Mouse (Mus musculus) liver, embryonic 14.5 days (tissue): Measurements from ENCODE around the gene Sema4d. TPM values are rescaled to one million over a fixed set of nuclear protein-coding genes. Genes with fewer than 3 reads are reported as not detected.
"Not testable (repeated sequence)": the region's sequence is repeated elsewhere in the genome, so short reads cannot be mapped to it uniquely, and the experiment has no call there.

Source experiments
- ATAC-seq: fragments of 200-750 bp; cut with Nextera tagmentation; 2 replicates; pipeline ENCODE4 v1.8.0; 2017; ENCODE audit warnings: moderate number of reproducible peaks, mild to moderate bottlenecking, moderate library complexity; ENCODE audit not compliant: insufficient read depth
- DNase-seq, 3 experiments: peaks; one replicate each; pipeline ENCODE4 v3.0.0-alpha.2; 2012 to 2013; ENCODE audit warnings: low read depth in 3 of 3, low spot score in 3 of 3
- H3K27ac ChIP-seq: fragments of 300-500 bp; sonication (generic); 2 replicates; pipeline ENCODE4 v1.5.1; 2014; ENCODE audit warnings: moderate library complexity, mild to moderate bottlenecking, control low read depth, inconsistent platforms
- H3K27me3 ChIP-seq: fragments of 300-500 bp; sonication (generic); 2 replicates; pipeline ENCODE4 v1.6.1; 2014; ENCODE audit warnings: mild to moderate bottlenecking, low read length, moderate library complexity; ENCODE audit not compliant: control insufficient read depth, insufficient read depth
- H3K36me3 ChIP-seq: fragments of 300-500 bp; sonication (generic); replicated peaks from 2 replicates; pipeline ENCODE4 v1.6.1; 2014; ENCODE audit warnings: low read depth; ENCODE audit not compliant: control insufficient read depth, insufficient read depth
- H3K4me1 ChIP-seq, 2 experiments: fragments of 200-500 bp in 1 of 2; fragments of 300-500 bp in 1 of 2; sonication (generic) in 1 of 2; replicated peaks; 2 replicates each; pipeline ENCODE4 v1.6.1; 2012 to 2014; ENCODE audit warnings: antibody characterized with exemption in 1 of 2, inconsistent platforms in 1 of 2, low read length in 1 of 2; ENCODE audit not compliant: control insufficient read depth in 2 of 2, insufficient read depth in 2 of 2
- H3K4me2 ChIP-seq: fragments of 300-500 bp; sonication (generic); 2 replicates; pipeline ENCODE4 v1.6.1; 2014; ENCODE audit warnings: low read depth, mild to moderate bottlenecking, control low read depth, moderate library complexity
- H3K4me3 ChIP-seq, 2 experiments: fragments of 200-500 bp in 1 of 2; fragments of 300-500 bp in 1 of 2; sonication (generic) in 1 of 2; 2 replicates each; pipeline ENCODE4 v1.5.1; 2012 to 2014; ENCODE audit warnings: low read depth in 2 of 2, low read length in 2 of 2, mild to moderate bottlenecking in 2 of 2, control low read depth in 1 of 2, inconsistent platforms in 1 of 2, moderate library complexity in 1 of 2; ENCODE audit not compliant: insufficient read depth in 1 of 2
- H3K9ac ChIP-seq: fragments of 300-500 bp; sonication (generic); replicated peaks from 2 replicates; pipeline ENCODE4 v1.6.1; 2014; ENCODE audit warnings: mild to moderate bottlenecking, control low read depth, moderate library complexity
- H3K9me3 ChIP-seq: fragments of 300-500 bp; sonication (generic); 2 replicates; pipeline ENCODE4 v1.6.1; 2016; ENCODE audit warnings: low read length, mixed read lengths; ENCODE audit not compliant: control insufficient read depth
- CTCF ChIP-seq: IDR thresholded peaks from 2 replicates; pipeline ENCODE4 v1.5.1; 2016; ENCODE audit warnings: antibody characterized with exemption, low read depth, control low read depth
- EP300 ChIP-seq: IDR thresholded peaks from 2 replicates; pipeline ENCODE4 v1.6.1; 2016; ENCODE audit warnings: antibody characterized with exemption, low read depth
- WGBS: fragments of 180-500 bp; shearing (Covaris S2); extraction: QIAGEN DNeasy Blood & Tissue Kit; methylation state at CpG from one replicate; pipeline ENCODE4 v1.1.7; 2014; ENCODE audit not compliant: insufficient replicate concordance; 5-methylcytosine and 5-hydroxymethylcytosine counted together
- polyA plus RNA-seq, 2 experiments: library from polyadenylated mRNA; depleted of rRNA in 1 of 2; stranded (reverse) in 1 of 2; unstranded in 1 of 2; fragments of >200 nt; fragmentation: Nextera tagmentation in 1 of 2; extraction: Ambion mirVana in 1 of 2; gene quantifications; 2 replicates each; pipeline versions ENCODE4 v1.2.1 to v1.2.3; 2012 to 2014

Sema4d gene
- polyA plus RNA-seq, 2 experiments: 4.6 to 4.7 TPM

DNA sequence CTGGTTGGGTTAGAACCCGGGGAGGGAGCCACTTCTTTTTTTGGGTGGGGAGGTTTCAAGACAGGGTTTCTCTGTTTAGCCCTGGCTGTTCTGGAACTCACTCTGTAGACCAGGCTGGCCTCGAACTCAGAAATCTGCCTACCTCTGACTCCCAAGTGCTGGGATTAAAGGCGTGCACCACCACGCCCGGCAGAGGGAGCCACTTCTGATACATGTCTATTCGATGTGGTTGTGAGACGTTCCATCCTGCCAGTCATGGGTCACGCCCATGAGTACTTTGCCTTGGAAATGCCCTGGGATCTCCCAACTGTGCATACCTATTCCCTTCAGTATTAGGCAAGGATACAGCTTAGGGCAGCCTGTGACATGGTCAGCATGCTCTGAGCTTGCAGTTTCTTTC lies 40.5 kb upstream of the Sema4d start:
- H3K4me1 ChIP-seq: peaks cover 3 to 21% of the 10 kb centered on the region in 2 experiments; a peak in 3 of 4 replicates
- peak; percentile 68 for TF ChIP-seq CTCF
- 44% methylated on average over 8 of the region's 8 CpGs for WGBS
- H3K9ac ChIP-seq, DNase-seq, H3K9me3 ChIP-seq, H3K4me2 ChIP-seq, H3K36me3 ChIP-seq, H3K27ac ChIP-seq, H3K27me3 ChIP-seq, H3K4me3 ChIP-seq: not testable (repeated sequence)
- ATAC-seq: peak; percentile 28; the same call in 1 of the 2 replicates

DNA sequence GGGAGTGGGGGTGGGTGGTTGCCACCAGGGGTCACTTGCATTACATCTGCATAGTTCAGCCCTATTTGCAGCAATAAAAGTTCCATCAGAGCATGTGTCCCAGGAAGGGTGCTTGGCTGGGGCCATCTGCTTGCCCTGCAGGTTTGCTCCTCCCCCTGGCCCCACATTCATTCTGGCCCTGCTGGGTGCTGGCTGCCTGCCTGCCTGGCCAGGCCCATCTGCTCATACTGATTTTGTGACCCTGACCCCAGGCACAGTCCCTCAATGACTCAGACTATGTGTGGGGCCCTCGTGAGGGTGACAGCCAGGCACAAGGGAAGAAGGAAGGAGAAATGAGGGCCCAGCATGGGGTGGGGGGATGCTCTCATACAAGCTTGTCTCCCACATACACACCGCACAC lies 40.1 kb upstream of the Sema4d start:
- Histone ChIP-seq H3K9me3 (no peaks in the 10 kb centered on the region), H3K27me3 (no peaks in the 10 kb centered on the region), H3K36me3 (no peaks in the 10 kb centered on the region), H3K9ac (no peak overlapping the region), H3K4me1 (peaks cover 3 to 21% of the 10 kb centered on the region in 2 experiments; a peak in 3 of 4 replicates), H3K4me2 (no peak overlapping the region), H3K27ac (no peak overlapping the region), H3K4me3 (no peak overlapping the region)
- TF ChIP-seq CTCF (no peak), EP300 (no peak)
- DNase-seq: no peak
- peak; percentile 26; the same call in 1 of the 2 replicates for ATAC-seq
- WGBS: 43% methylated on average over 2 of the region's 2 CpGs

GRCm38 (mm10) chr13:51832491-51832890 lies 38.9 kb upstream of the Sema4d start:
- Histone ChIP-seq H3K9me3 (no peaks in the 10 kb centered on the region), H3K4me2 (no peak overlapping the region), H3K36me3 (no peaks in the 10 kb centered on the region), H3K4me3 (no peak overlapping the region), H3K27ac (no peak overlapping the region), H3K9ac (no peak overlapping the region), H3K4me1 (peaks cover 3 to 21% of the 10 kb centered on the region in 2 experiments; a peak in 3 of 4 replicates), H3K27me3 (no peaks in the 10 kb centered on the region)
- TF ChIP-seq EP300 (no peak), CTCF (0 out of 2 replicates have a peak, but pooled peaks have one; percentile 13)
- ATAC-seq: no peak
- no peak for DNase-seq
- WGBS: 77% methylated on average over 6 of the region's 6 CpGs

- Histone ChIP-seq H3K27ac (no peak overlapping the region), H3K4me1 (peaks cover 3 to 14% of the 10 kb centered on the region in 2 experiments; a peak in 3 of 4 replicates), H3K36me3 (no peaks in the 10 kb centered on the region), H3K9ac (no peak overlapping the region), H3K4me2 (no peak overlapping the region), H3K4me3 (no peak overlapping the region), H3K9me3 (no peaks in the 10 kb centered on the region), H3K27me3 (no peaks in the 10 kb centered on the region)
- 18% methylated on average over 10 of the region's 10 CpGs for WGBS
- TF ChIP-seq EP300 (no peak), CTCF (peak; percentile 77)
- ATAC-seq: no peak
- no peak for DNase-seq
Measured at GRCm38 (mm10) chr13:51830744-51831450, 37.4 kb upstream of the Sema4d start.

- no peak overlapping the region for H3K27ac ChIP-seq
- no peak overlapping the region for H3K9ac ChIP-seq
- DNase-seq (no peak), ATAC-seq (no peak)
- no peak overlapping the region for H3K4me3 ChIP-seq
- H3K9me3 ChIP-seq: no peaks in the 10 kb centered on the region
- 46% methylated on average over 8 of the region's 8 CpGs for WGBS
- H3K27me3 ChIP-seq: no peaks in the 10 kb centered on the region
- H3K4me1 ChIP-seq: peaks cover 0 to 2% of the 10 kb centered on the region in 2 experiments; a peak in 2 of 4 replicates
- no peak for TF ChIP-seq EP300
- TF ChIP-seq CTCF: no peak
- H3K36me3 ChIP-seq: no peaks in the 10 kb centered on the region
- H3K4me2 ChIP-seq: no peak overlapping the region
Measured at GRCm38 (mm10) chr13:51823822-51824495, 30.4 kb upstream of the Sema4d start.
